Mouse (Mus musculus): ENCODE results near the gene Slc8a2.

- TF ChIP-seq CTCF (IDR thresholded peaks at IDR 0.05; ENCODE audit: low read depth), result no peak
- TF ChIP-seq EP300 (IDR thresholded peaks at IDR 0.05; ENCODE audit: low read depth), result no peak
Observed at GRCm38 (mm10) chr7:16173146-16173545, 43.5 kb downstream of the Slc8a2 start.
